Mouse (Mus musculus): ENCODE data around the gene Slc34a1.
A peak's percentile ranks its signal among the peaks of the same experiment; 100 is the strongest.
"Not testable (repeated sequence)": the region's sequence is repeated elsewhere in the genome, so short reads cannot be mapped to it uniquely, and the experiment has no call there.

The Slc34a1 gene

DNA sequence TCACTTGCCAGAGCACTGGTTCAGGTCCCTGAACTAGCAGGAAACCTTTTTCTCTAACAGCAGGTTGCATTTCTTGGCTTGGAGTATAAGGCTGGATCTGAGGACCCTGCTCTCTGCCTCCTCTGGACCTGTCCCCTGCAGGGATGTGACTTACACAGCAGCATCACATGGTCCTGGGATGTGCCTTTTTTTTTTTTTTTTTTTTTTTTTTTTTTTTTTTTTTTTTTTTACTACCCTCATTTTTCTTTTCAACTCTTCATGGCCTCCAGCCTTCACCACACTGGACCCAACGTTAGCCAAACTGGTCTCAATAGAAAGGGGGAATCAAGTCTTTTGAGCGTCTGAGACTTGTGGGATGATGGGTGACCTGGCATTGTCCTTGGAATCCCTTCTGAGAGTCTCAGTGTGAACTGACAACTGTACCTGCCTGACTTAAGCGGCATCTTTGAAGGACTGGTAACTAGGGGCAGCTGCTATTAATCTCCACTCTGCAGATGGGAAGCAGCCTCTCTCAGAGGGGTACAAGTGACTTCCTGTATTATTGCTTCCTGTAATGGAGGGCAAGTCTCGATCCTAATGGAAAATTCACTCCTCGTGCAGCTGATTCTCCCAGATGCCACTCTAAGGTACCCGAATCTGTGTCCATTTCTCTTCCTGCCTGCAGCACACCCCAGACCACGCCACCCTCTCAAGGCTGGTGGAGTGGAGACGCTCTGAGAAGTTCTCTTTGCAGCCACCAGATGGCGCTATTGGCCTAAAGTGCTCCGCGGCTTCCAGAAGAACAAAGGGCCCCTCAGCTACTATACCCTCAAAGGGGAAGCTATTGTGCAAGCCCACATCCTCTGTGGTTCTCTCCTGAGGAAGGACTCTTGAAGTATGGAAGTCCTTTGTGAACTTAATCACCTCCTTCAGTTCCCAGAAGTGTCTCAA, 7.1 kb downstream of the Slc34a1 start:
- DNase-seq (ENCODE audit: low spot score): peak; percentile 62

DNA sequence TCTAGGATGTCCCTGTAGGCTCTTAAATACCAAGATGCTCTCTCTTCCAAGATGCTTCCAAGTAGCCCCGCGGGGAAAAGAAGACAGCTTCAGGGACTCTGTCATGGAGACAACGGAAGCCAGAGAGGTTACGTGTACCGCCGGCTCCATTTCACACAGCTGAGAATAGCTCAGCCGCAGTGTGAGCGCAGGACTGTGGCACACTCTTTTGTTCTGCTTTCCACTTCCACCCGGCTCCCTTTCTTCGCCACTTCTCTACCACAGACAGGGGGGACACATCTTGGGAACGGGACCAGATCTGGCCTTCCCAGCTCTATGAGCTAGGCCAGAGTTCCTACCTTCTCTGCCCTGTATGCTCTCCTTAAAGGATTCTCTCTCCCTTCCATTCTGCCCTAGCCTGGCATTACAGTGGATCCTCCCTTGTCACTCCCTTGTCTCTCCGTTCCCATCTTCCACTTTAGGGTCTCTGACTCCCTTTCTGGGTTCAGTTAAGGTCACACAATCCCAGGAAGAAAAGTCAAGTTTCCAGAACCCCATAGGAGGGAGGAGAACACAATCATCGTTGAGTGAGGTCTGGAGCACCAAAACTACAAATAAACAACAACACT, 7.9 kb downstream of the Slc34a1 start:
- no peak for DNase-seq (ENCODE audit: low spot score)

DNA sequence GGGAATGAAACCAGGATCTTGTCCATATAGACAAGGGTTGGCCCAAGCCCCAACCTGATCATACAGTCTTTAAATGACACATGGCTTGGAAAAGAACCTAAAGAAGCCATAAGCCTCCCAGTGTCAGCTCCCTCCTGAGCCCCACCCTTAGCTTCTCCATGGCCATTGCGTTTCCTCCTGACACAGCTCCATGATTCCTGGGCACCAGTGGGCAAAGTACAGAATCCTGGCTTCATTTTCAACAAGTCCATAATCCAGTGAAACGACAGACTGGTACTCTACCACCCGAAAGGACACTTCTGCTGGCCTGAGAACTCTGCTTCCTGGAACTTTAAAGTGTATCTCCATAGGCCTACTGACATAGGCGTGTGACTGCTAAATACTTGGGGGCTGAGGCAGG, 9.4 kb downstream of the Slc34a1 start:
- DNase-seq (ENCODE audit: low spot score): no peak

DNA sequence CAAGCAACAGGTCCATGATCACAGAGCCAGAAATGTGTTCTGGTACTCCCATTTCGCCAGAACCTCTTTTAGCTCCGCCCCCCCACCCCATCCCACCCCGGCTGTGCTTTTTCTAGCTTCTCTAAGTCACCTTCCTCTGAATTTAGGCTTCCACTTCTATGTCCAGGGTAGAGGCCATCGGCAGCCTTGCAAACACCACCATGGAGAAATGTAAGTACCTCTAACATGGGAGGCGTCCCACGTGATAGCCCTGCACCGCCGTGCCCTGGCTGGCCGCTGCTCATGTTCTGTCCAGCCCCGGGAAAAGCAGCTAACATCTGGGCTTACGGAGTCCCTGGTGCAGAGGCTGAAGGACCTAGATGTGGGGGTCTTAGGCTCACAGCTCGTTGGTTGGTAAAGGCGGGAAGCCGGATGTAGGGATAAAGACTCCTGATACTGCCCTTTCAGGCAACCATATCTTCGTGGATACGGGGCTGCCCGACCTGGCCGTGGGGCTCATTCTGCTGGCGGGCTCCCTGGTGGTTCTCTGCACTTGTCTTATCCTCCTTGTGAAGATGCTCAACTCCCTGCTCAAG, 10.6 kb downstream of the Slc34a1 start:
- no peak for DNase-seq (ENCODE audit: low spot score)

DNA sequence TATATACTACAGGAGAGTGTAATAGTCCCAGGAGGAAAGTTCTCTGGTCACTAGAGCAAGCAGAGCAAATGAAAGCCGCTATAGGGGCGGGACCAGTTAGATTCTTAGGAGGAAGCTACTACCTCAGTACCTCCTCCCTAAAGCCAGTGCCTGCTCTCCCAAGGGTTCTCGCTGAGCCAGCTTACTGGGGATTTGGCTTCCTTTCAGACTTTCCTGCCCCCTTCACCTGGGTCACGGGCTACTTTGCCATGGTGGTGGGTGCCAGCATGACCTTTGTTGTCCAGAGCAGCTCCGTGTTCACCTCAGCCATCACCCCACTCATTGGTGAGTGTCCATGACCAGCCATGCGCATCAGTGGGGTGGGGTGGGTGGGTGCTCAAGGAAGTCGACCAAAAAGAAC, 13.8 kb downstream of the Slc34a1 start:
- DNase-seq (ENCODE audit: low spot score): no peak

DNA sequence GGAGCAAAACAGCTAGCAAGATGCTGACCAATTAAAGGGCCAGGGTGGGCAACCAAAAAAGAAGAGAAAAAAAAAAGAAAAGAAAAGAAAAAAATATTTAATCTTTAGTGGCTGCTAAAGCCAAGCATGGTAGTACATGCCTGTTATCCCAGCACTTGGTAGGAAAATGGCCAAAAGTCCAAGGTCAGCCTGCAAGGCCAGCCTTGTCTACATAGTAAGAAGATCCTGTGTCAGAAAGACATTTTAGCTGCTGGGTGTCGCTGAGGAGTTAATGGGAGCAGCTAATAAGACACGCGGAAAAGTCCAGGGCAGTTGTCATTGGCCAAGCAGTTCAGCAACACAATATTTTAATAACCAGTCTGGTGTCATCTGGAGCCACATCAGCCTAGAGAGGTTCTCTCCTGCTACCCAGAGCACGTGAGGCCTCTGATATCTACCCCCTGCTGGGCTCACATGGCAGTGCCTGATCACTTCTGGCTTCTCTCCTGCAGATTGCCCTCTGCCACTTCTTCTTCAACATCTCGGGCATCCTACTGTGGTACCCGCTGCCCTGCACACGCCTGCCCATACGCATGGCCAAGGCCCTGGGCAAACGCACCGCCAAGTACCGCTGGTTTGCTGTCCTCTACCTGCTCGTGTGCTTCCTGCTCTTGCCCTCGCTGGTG, 14.8 kb downstream of the Slc34a1 start:
- DNase-seq (ENCODE audit: low spot score): no peak

DNA sequence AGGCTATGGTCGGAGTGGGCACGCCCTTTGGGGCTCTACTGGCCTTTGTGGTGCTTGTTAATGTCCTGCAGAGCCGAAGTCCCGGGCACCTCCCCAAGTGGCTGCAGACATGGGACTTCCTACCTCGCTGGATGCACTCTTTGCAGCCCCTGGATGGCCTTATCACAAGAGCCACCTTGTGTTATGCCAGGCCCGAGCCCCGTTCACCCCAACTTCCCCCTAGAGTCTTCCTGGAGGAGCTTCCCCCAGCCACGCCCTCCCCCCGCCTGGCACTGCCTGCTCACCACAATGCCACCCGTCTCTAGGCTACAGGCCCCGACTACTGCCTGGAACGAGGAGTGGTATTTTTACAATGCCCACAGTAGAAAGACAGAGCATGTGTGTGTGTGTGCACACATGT, 15.3 kb downstream of the Slc34a1 start:
- no peak for DNase-seq (ENCODE audit: low spot score)

DNA sequence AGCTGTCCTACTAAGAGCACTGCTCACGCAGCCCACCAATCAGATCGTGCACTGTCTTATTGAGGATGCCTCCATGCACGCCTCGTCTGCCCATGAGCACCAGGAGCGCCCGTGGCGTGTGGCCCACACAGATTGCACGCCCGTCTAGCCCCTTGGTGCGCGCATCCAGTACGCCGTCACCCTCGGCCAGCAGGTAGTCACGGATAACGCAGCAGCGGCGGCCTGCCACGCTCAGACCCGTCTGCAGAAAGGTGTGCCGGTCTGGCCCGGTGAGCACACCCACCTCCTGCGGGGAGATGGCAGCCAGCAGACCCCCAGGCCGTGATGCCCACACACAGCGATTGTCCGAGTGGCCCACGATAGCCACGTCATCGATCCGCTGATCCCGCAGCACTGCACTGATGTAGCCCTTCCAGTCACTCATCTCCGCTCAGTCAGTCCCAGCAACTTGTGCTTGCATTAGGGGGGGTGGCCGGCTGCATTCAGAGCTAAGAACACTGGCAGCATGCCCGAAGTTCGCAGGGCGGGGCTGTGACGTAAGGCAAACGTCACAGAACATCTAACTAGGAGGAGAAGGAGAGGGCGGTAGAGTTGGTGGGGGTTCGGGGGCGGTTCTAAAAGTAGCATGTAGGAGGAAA, 16.9 kb downstream of the Slc34a1 start, which contains the start of gene Pfn3:
Gene Pfn3, minus strand, starts transcription at position 490 of the 638 bp plus-strand sequence.
- peak; percentile 27 for DNase-seq (ENCODE audit: low spot score)

DNA sequence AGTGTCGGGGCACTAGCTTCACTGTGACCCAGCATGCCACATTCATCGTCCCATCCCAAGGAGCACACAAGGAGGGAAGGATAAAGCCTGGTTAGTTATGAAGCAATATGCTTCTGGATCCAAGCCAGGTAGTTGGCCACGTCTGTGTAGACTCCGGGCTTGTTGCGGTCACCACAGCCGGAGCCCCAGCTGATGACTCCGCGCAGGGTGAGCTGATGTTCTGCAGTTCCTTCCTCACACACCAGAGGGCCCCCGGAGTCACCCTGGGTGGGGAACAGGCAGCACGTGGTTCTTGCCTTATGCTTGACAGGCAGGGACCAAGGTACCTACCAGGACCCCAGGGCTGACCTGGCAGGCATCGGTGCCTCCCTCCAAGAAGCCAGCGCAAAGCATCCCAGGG, 20.0 kb downstream of the Slc34a1 start:
- peak; percentile 85 for DNase-seq (ENCODE audit: low spot score)

DNA sequence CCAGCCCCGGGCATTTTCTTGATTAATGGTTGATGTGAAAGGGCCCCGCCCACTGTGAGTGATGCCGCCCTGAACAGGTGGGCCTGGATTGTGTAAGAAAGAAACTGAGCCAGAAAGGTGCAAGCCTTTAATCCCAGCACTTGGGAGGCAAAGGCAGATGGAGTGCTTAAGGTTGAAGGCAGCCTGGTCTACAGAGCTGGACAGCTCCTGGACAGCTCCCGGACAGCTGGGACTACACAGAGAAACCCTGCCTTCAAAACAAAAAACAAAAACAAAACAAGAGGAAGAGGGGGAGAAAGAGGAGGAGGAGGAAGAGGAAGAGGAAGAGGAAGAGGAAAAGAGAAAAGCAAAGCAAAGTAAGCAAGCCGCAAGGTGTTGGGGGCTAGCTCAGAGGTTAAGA, 21.2 kb downstream of the Slc34a1 start:
- DNase-seq (ENCODE audit: low spot score): no peak

DNA sequence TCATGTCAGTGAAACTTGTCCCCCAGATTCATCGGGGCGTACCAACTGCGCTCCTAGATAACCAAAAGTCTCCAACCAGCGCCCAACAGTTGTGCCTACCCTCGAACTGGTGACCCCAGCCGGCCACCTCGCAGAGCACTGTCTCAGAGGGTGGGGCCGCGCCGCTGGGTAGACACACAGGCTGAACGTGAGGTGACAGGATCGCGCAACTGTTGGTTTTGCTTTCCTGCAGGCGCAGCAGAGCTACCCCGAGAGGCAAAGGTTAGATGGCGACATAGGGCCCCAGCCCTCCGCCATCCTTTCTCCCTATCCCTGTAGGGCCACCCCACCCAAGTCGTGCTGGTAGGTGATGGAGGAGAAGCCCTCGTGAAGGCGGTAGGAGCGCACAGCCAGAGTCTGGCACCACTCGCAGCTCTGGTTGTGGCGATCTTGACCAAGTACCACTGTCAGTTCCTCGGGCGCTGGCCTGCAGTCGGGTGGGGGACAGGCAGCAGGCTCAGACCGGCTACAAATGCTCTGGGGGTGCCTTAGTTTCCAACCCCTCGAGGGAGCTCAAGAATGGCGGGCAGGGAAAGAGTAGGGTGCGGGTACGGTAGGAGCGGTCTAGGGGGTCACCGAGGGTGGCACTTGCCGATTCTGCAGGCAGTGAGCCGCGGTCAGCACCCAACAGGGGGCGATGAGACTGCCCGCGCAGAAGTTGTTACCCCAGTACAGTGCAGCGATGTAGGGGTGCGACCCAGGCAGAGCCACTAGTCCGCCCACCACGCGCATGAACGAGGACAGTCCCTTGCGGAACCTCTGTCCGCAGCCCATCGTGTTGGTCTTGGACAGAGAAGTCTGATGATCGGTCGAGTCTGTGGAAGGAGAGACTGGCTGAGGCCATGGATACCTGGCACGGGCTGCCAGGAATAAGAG, 22.3 kb downstream of the Slc34a1 start:
- no peak for DNase-seq (ENCODE audit: low spot score)

DNA sequence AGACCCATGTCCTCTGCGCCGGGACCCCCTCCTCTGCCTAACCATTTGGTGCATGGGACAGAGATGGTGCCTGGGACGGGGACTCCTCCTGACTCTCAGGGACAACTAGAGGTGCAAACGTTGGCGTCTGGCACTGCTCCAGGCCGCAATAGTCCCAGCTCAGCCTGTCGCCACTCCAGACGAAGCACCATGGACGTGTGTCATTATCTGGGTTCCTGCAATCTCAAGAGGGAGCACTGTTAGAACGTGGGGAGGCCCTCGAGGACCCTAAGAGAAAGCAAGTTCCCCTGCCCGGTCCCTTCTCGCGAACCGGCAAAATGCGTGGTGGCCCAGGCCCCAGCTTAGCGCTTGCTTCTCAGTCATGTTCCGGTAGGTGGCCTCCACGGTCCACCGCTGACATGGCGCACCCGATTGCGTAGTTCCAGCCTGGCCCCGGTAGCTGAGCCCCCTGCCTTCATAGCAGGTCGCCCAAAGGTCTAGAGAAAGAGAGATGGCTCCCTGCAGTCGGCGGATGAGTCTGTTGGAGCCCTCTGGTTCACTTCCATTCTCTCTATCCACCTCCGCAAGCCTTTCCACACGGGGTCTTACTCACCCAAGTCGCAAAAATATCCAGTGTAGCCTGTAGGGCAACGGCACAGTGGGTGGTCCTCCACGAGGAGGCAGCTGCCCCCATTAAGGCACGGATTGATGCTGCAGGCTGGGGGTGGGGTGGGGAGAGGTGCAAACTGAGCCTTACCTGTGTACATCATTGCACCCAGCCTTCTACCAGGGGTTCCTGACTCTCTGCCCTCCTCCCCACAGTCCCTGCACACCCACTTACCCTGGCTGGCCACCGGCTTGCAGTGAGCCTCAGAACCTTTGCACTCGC, 23.2 kb downstream of the Slc34a1 start:
- peak; percentile 56 for DNase-seq (ENCODE audit: low spot score)

DNA sequence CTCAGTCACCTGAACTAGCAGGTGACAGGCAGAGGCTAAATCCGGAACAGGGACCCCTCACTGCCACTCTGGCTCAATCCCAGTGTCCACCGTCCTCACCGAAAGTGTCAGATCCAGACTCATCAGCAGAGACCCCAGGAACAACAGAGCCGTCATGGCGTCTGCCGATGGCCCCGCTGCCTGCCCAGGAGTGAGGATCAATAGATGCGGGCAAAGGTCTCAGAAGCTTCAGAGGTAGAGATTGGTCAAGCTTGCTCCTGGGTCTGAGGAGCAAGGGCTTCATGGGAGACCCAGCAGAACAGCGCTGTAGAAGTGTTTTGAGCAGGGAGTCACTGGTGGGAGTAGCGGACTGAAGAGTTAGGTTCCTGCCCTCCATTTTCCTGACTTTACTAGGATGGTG, 28.6 kb downstream of the Slc34a1 start, which contains the start of gene F12:
Gene F12, minus strand, starts transcription at position 181 of the 400 bp plus-strand sequence.
- no peak for DNase-seq (ENCODE audit: low spot score)

DNA sequence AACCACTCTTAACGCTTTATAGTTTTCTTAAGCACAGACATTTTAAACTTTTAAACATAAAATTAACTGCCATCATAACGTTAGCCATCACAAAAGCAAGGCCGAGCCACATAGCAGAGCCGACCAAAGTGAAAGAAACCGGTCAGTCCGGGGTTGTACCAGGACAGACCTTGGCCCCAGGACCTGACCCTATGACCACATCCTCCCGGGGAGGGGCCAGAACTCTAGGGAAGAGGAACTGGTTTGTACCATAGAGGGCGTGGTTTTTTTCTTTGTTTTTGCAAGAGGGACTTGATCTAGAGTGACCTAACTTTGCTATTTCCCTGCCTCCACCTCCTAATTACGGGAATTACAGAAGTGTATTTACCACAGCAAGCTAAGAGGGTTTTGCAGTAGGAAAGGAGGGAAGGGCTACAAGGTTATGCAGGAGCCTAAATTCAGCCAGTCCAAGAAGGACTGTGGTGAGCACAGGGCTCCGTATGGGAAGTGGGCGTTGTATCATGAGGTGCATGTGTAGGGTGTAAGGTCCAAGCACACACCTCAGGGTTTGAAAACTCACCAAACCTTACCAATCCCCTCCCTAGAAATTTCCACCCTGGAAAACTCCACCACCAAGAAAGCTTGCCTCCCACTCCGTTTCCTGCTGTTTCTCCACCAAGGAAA, 31.4 kb downstream of the Slc34a1 start:
- no peak for DNase-seq (ENCODE audit: low spot score)

DNA sequence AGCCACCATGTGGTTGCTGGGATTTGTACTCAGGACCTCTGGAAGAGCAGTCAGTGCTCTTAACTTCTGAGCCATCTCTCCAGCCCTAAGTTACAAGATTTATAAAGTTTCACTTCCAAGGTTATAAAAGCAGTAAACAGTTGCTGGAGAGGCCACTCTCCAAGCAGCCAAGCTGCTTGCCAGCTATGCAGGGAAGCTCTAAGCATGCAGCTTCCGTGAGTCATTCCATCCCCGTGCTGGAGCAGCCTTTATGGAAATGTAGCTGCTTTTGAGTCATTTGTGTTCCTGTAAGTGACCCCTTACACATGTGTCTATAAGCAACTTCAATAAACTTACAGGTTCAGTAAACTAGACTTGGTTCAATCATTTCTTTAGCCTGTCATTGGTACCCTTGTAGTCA, 32.6 kb downstream of the Slc34a1 start:
- DNase-seq (ENCODE audit: low spot score): no peak

DNA sequence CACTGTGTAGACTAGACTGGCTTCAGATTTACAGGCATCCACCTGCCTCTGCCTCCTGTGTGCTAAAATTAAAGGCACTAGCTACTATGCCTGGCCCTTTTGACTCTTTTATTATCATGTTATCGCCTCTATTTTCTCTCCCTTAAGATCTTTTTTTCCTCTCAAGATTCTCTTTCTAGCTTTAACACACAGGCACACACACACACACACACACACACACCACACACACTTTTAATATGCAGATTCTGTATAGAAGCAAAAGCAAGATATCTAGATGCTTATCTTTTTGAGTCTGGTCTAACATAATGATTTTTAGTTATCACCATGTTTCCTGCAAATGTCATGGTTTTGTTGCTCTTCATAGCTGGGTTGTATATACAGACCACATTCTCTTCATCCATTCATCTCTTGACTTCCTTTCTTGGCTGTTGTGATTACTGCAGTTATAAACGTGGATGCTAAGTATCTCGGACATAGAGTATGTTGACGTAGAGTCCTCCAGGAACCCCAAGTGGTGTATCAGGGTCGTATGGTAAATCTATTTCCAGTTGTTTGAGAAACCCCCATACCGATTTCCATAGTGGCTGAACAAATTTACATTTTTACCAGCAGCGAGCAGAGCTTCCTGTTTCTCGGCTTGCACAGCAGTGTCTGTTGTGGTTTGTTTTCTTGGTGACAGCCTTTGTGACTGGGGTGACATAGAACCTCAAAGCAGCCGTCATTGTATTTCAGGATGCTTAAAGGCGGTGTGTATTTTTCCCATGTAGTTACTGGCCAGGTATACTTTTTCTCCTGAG, 34.1 kb downstream of the Slc34a1 start:
- DNase-seq (ENCODE audit: low spot score): no peak

DNA sequence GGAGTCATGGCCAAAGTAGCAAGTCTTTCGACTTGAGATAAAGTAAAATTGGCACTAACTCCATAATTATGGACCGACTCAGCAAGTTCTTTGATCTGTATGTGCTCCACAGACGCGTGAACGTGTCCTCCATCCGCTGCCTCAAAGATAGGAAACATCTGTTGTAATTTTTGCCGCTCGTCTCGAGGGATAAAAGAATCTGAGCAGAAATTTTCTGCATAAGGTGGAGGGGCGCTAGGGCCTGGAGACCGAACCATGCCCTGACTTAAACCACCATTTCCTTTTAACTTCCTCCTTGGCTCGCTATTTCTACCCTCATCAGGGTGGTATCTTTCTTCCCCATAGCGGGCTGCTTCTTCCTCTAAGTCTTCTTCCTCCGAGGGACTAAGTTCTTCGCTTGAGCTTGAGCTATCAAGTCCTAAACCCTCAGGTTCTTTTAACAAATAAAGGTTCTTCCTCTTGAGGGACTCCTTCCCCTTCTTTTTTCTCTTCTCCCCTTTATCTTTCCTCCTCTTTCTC, 39.2 kb downstream of the Slc34a1 start:
- DNase-seq (ENCODE audit: low spot score): not testable (repeated sequence)

DNA sequence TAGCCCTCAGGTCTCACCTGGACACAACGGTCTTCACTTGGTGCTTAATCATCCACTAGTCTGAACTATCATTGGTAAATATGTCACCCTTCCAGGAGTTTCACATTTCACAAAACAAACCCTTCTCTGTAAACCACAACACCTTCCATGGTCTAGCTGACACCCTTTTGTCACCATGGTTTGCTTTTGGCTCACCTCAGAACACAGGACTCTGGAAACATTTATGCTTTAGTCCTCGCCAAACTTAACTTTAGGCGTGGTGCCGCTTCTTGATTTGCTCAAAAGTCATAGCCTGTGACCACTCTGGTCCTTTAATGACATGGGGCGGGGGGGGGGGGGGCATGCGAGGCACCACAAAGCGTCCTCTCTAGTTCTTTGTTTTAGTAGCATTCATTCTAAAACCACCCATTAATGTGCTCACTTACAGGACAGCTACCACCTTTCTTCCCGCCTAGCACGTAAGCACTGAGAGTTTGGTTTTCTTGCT, 45.9 kb downstream of the Slc34a1 start:
- DNase-seq (ENCODE audit: low spot score): no peak
